Mouse (Mus musculus) kidney, postnatal 0 days (tissue): ENCODE results near the gene Cfap20. TPM values are rescaled to one million over a fixed set of nuclear protein-coding genes. Genes with fewer than 3 reads are reported as not detected.

ENCODE experiments used
- ATAC-seq: fragments of 200-750 bp; cut with Nextera tagmentation; replicated peaks from 2 replicates; pipeline ENCODE4 v1.8.0; 2017; ENCODE audit warnings: low read depth, moderate number of reproducible peaks, moderate TSS enrichment, moderate library complexity; ENCODE audit not compliant: low FRiP score
- DNase-seq: peaks from one replicate; pipeline ENCODE4 v3.0.0-alpha.2; 2016; ENCODE audit warnings: low spot score
- H3K27ac ChIP-seq: fragments of 300-500 bp; sonication (generic); 2 replicates; pipeline ENCODE4 v1.5.1; 2014; ENCODE audit warnings: mild to moderate bottlenecking
- H3K27me3 ChIP-seq: fragments of 300-500 bp; sonication (generic); 2 replicates; pipeline ENCODE4 v1.6.1; 2014; ENCODE audit warnings: low read length, mixed read lengths; ENCODE audit not compliant: insufficient read depth
- H3K36me3 ChIP-seq: fragments of 300-500 bp; sonication (generic); 2 replicates; pipeline ENCODE4 v1.6.1; 2014; ENCODE audit warnings: low read length, mixed read lengths; ENCODE audit not compliant: insufficient read depth
- H3K4me1 ChIP-seq: fragments of 300-500 bp; sonication (generic); replicated peaks from 2 replicates; pipeline ENCODE4 v1.6.1; 2014; ENCODE audit warnings: antibody characterized with exemption, low read length, mixed read lengths; ENCODE audit not compliant: insufficient read depth
- H3K4me2 ChIP-seq: fragments of 300-500 bp; sonication (generic); 2 replicates; pipeline ENCODE4 v1.6.1; 2014; ENCODE audit warnings: mild to moderate bottlenecking, low read length, moderate library complexity, mixed read lengths
- H3K4me3 ChIP-seq: fragments of 300-500 bp; sonication (generic); replicated peaks from 2 replicates; pipeline ENCODE4 v1.5.1; 2014; ENCODE audit warnings: low read depth, low read length
- H3K9ac ChIP-seq: fragments of 300-500 bp; sonication (generic); 2 replicates; pipeline ENCODE4 v1.6.1; 2014; ENCODE audit warnings: low read depth, low read length
- H3K9me3 ChIP-seq: fragments of 300-500 bp; sonication (generic); replicated peaks from 2 replicates; pipeline ENCODE4 v1.6.1; 2016; ENCODE audit warnings: low read length, inconsistent platforms, mixed read lengths
- CTCF ChIP-seq: IDR thresholded peaks from 2 replicates; pipeline ENCODE4 v1.5.1; 2016; ENCODE audit warnings: antibody characterized with exemption, low read depth, mild to moderate bottlenecking, moderate library complexity
- WGBS: fragments of 180-500 bp; shearing (Covaris S2); extraction: QIAGEN DNeasy Blood & Tissue Kit; methylation state at CpG from one replicate; pipeline ENCODE4 v1.1.7; 2014; 5-methylcytosine and 5-hydroxymethylcytosine counted together
- polyA plus RNA-seq: library from polyadenylated mRNA; unstranded; fragments of >200 nt; fragmentation: Nextera tagmentation; extraction: Ambion mirVana; gene quantifications from 2 replicates; pipeline ENCODE4 v1.2.1, GENCODE M21; 2015

The Cfap20 gene
- polyA plus RNA-seq, 1 experiment from 2014 or later = 126 TPM

DNA sequence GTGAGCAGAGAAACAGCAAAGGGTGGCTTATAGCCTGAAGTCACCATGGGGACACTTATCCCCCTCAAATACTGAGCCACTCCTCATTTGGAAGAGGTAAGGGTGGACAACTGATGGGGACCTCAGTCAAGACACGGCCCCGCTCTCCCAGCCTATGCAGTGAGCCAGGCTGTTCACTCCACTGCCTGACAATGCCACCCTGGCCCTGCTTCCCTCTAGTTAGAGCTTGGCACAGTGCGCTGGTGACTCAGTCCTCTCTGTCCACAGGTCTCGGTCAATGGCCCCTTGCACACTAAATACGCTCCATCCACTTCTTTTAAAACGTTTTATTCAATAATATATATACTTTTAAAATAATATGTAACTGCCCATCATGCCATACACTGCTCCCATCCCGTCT, 13.0 kb upstream of the Cfap20 start:
- ATAC-seq (no peak), DNase-seq (no peak)
- no peak overlapping the region for H3K27ac ChIP-seq
- no peak overlapping the region for H3K4me3 ChIP-seq
- WGBS = 87% methylated on average over 7 of the region's 7 CpGs
- no peak for TF ChIP-seq CTCF
- no peaks in the 10 kb centered on the region for H3K27me3 ChIP-seq
- peaks cover 29% of the 10 kb centered on the region; the same call in 1 of the 2 replicates for H3K36me3 ChIP-seq
- H3K4me1 ChIP-seq = no peaks in the 10 kb centered on the region
- H3K4me2 ChIP-seq = no peak overlapping the region
- no peaks in the 10 kb centered on the region for H3K9me3 ChIP-seq
- H3K9ac ChIP-seq = no peak overlapping the region

DNA sequence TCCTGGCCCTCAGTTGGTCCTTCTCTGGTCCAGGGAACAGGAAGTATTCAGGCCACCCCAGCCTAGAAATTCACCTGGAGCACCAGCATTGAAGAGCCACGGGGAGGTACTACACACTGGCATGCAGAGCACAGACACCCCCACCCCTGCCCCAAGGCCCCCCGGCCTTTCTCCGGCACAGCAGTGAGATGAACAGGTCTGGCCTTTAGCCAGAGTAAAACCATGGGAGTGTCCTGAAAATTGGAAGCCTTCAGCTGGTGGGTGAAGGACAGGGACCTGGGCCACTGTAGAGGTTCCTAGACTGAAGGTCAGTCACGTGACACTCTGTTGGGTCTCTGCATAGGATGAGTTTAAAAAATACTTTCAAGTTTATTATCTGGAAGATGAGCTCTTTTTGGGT, 10.4 kb upstream of the Cfap20 start:
- Histone ChIP-seq H3K4me1 (no peaks in the 10 kb centered on the region), H3K4me3 (no peak overlapping the region), H3K27me3 (no peaks in the 10 kb centered on the region), H3K27ac (no peak overlapping the region), H3K36me3 (peaks cover 9% of the 10 kb centered on the region; the same call in 1 of the 2 replicates), H3K4me2 (no peak overlapping the region), H3K9ac (no peak overlapping the region), H3K9me3 (no peaks in the 10 kb centered on the region)
- WGBS = 85% methylated on average over 4 of the region's 4 CpGs
- ATAC-seq (no peak), DNase-seq (no peak)
- no peak for TF ChIP-seq CTCF

DNA sequence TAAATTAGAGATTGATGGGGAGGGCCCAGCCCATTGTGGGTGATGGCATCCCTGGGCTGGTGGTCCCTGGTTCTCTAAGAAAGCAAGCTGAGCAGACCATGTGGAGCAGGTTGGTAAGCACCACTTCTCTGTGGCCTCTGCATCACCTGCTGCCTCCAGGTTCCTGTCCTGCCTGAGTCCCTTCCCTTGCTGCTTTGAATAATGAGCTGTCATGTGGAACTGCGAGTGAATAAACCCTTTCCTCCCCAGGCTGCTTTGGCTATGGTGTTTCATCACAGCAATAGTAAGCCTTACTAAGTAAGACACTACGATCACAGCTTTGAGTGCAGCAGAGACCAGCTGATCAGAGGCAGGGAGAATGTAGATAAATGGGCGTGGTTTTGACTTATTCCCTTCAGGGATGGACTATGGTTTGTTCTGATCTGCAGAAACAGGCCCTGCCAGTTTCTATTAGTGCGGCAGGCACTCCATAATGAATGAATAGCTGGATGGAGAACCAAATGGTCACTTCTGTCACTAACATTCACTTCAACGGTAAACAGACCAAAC, 6.9 kb upstream of the Cfap20 start:
- no peaks in the 10 kb centered on the region for H3K4me1 ChIP-seq
- no peaks in the 10 kb centered on the region for H3K27me3 ChIP-seq
- H3K4me2 ChIP-seq = no peak overlapping the region
- DNase-seq (no peak), ATAC-seq (no peak)
- no peaks in the 10 kb centered on the region for H3K36me3 ChIP-seq
- H3K9ac ChIP-seq = no peak overlapping the region
- H3K9me3 ChIP-seq = no peaks in the 10 kb centered on the region
- WGBS = 49% methylated on average over 5 of the region's 5 CpGs
- H3K4me3 ChIP-seq = no peak overlapping the region
- H3K27ac ChIP-seq = no peak overlapping the region
- TF ChIP-seq CTCF = no peak

DNA sequence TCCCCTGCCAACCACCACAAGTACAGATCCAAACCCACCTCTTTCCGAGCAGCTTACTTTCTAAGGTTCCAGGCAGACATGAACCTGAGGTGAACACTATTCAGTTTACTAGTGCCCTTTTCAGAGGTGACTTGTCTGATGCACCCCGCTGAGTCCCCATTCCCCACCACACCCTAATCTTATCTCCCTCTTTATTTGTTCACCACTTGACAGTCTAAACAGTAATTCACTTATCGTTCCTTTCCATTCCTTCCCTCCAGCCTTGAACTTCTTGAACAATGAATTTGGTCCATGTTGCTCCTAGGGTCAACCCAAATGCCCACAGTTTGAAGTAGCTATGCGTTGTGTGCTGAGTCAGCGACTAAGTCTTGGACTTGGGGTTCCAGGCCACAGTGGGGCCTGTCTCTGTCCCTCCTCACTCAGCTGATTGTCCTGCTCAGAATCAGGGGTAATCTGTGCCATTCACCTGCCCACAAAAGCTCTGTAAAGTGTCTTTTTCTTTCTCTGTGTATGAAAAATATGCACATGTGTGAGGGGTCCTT, 5.6 kb upstream of the Cfap20 start:
- Histone ChIP-seq H3K27me3 (no peaks in the 10 kb centered on the region), H3K4me3 (no peak overlapping the region), H3K9ac (no peak overlapping the region), H3K36me3 (no peaks in the 10 kb centered on the region), H3K4me1 (no peaks in the 10 kb centered on the region), H3K27ac (no peak overlapping the region), H3K4me2 (no peak overlapping the region), H3K9me3 (no peaks in the 10 kb centered on the region)
- ATAC-seq = no peak
- no peak for DNase-seq
- no peak for TF ChIP-seq CTCF
- 85% methylated on average over 5 of the region's 5 CpGs for WGBS

DNA sequence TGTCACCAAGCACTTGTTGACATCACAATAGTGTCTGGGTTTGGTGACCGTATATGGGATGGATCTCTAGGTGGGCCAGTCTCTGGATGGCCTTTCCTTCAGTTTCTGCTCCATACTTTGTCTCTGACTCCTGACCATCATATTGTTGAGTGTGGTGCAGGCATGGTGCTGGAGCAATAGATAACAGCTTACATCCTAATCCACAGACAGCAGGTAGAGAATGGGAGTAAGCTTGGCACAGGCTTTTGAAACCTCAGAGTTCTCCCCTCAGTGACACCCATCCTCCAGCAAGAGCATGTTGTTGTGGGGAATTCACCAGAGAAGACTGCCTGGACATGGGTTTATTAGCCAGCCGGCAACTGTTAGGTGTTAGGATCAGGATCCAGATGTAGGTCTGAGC, 4.8 kb upstream of the Cfap20 start:
- ATAC-seq (no peak), DNase-seq (no peak)
- no peak overlapping the region for H3K4me3 ChIP-seq
- 91% methylated on average over 2 of the region's 2 CpGs for WGBS
- no peak for TF ChIP-seq CTCF
- H3K36me3 ChIP-seq = no peaks in the 10 kb centered on the region
- no peaks in the 10 kb centered on the region for H3K4me1 ChIP-seq
- no peak overlapping the region for H3K27ac ChIP-seq
- no peak overlapping the region for H3K4me2 ChIP-seq
- no peaks in the 10 kb centered on the region for H3K27me3 ChIP-seq
- H3K9ac ChIP-seq = no peak overlapping the region
- H3K9me3 ChIP-seq = no peaks in the 10 kb centered on the region

DNA sequence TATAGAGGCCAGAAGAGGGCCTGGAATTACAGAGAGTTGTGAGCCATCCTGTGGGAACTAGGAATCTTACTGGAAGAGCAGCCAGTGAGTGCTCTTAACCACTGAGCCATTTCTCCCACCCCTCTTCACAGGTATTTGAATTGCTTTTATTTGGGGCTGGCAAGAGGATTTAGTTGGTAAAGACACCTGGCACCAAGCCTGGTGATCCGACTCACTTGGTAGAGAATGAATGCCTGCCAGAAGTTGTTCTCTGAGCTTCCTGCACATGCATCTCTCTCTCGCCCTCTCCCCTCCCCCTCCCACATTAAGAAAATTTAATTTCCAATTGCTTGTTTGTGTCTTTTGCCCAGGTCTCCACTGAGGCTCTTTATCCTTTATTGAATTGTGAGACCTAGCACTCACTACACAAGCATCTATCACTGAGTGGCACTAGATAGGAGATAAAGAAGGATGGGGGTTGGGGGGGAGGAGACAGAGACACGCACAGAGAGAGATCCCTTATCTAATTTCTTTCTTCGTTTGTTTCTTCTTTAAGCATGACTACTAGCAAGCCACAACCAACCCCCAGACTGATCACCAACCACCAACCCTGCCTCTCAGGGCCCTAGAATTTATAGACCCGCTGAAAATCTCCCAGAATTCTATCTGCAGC, 2.8 kb upstream of the Cfap20 start:
- TF ChIP-seq CTCF = no peak
- DNase-seq (no peak), ATAC-seq (no peak)
- 60% methylated on average over 5 of the region's 5 CpGs for WGBS
- Histone ChIP-seq H3K9ac (no peak overlapping the region), H3K4me3 (no peak overlapping the region), H3K4me1 (peaks cover 14% of the 10 kb centered on the region), H3K36me3 (no peaks in the 10 kb centered on the region), H3K9me3 (no peaks in the 10 kb centered on the region), H3K27ac (no peak overlapping the region), H3K4me2 (no peak overlapping the region), H3K27me3 (no peaks in the 10 kb centered on the region)
